Mouse (Mus musculus) embryo, embryonic 10.5 days (tissue): ENCODE measurements around the gene Flvcr2.
"Not testable (repeated sequence)": the region's sequence is repeated elsewhere in the genome, so short reads cannot be mapped to it uniquely, and the experiment has no call there.

Experiments
- DNase-seq: peaks from one replicate; pipeline ENCODE4 v3.0.0-alpha.2; 2015; ENCODE audit warnings: low spot score

The Flvcr2 gene

GRCm38 (mm10) chr12:85745827-85746695 lies at the start of gene Flvcr2:
TSS of gene Flvcr2 (plus strand) at chr12:85746539.
- peak; percentile 89 for DNase-seq

GRCm38 (mm10) chr12:85698179-85698578 lies 48.2 kb upstream of the Flvcr2 start:
- DNase-seq: not testable (repeated sequence)

DNA sequence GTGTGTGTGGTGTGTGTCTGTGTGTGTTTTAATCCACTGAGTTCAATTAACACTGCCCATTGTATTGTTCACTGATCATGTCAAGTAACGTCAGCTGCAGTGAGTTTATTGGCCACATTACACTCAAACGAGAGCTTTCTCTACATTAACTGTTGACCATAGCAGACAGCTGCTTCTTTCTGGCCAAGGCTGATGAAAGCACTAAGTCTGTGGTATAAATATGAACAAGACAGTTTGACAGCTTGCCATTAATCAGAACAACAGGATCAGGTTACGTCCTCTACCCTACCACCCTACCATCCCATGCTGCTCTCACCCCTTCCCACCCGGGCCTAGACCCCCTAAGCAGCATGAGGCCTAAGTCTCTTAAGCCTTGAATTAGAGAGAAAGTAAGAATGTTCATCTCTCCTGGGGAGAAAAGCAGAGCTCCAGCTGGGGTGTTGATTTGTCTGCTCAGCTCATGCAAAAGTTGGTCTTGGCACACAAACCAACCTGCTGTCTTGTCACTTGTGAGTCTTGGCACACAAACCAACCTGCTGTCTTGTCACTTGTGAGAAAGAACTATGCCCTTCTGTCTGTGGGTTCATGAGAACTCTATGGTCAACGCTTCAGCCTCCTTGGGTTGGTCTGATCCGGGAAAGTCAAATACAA lies 46.0 kb upstream of the Flvcr2 start:
- no peak for DNase-seq

GRCm38 (mm10) chr12:85700842-85701223 lies 45.5 kb upstream of the Flvcr2 start:
- no peak for DNase-seq

DNA sequence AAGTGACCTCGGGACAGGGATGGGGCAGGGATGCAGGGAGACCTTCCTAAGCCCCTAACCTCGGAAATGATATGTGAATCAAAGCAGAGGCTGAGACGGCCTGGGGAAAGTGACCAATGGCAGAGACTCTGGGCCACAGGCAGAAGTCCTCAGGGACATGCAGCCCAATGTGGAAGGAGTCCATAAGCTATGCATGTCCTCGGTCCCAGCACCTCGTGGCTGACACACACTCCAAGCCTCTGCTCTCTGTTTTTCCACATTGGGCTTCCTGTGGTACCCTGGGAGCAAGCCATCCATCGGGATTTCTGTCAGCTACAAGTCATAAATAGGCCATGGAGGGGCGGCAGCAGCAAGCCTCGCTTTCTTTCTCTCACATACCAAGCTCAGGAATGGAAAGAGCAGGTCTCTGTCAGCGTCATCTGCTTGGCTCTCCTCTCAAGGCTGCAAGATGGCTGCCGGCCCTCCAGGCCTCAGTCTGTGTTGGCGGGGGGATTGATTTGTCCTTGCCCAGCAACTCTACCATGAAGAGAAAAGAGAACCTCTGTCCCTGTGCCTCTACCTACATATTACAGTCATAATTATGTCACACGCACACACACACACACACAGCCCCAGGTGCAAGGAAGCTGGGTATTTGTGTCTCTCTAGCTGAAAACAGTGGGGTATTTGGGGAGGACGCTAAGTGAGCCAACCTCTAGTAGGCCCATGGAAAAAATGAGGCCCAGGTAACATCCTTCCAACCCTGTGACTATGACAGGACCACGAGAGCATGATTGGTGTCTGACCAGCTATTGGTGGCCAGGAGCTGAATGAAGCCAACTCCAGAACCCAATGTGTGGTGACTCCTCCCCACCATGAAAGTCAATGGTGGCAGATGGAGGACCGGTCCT lies 43.9 kb upstream of the Flvcr2 start:
- no peak for DNase-seq

GRCm38 (mm10) chr12:85703507-85703906 lies 42.8 kb upstream of the Flvcr2 start:
- DNase-seq: no peak

- DNase-seq: no peak
These were observed 41.8 kb upstream of the Flvcr2 start for GRCm38 (mm10) chr12:85704566-85704965.

DNA sequence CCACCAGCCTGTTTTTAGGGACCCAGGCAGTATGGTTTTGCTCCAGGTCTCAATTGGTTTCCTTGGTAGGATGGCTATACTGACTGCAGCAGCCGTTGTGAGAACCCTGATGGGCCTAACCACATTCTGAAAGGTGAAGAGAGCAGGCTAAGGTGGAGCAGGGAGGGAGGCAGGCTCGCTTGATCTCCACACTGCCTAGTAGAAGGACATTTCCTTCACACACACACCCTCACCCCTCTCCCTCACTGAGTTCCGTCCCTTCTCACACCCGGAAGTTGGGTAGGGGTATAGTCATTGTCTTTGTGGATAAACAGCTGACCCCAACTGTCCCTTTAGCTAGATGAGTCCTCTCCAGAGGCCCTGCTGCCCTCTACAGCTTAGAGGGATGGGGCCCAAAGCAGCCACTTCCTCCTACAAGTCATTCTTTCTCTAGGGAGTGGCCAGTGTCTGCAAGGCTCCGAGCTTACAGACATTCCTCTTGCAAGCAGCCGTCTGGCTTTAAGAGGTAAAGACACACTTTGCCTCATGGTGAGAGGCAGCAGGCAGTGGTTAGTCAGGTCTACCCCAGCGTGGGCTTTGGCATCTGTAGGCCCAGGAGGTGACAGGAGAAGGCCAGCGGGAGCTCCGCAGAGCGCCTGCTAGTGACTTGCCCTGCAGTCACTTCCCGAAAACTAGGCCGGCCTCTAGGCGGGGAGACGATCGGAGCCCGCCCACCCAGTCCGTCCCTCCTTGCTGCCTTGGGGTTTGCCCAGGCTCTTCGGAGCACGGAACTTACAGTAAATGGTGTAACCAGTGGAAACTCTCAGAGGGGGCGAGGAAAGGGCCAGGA lies 41.1 kb upstream of the Flvcr2 start:
- DNase-seq: peak; percentile 75

- DNase-seq: no peak
These were observed 40.4 kb upstream of the Flvcr2 start for GRCm38 (mm10) chr12:85705831-85706530.

DNA sequence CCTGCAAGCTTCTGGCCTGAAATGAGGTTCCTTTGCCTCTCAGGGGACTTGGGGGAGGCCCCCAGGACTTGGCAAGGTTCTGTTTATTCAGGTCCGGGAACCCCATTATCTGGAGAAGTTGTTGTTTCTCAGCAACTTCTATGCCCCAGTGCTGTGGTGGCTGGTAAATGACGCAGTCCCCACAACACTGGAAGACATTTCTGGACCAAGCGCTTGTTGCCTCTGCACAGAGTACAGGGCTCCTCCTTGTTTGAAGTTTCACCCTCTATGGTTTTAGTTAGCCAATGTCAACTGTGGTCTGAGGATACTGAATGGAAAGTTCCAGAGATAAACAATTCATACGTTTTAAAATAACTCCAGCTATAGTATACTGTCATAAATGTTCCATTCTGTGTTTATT lies 39.4 kb upstream of the Flvcr2 start:
- DNase-seq: no peak

GRCm38 (mm10) chr12:85707391-85707790 lies 38.9 kb upstream of the Flvcr2 start:
- DNase-seq: no peak

DNA sequence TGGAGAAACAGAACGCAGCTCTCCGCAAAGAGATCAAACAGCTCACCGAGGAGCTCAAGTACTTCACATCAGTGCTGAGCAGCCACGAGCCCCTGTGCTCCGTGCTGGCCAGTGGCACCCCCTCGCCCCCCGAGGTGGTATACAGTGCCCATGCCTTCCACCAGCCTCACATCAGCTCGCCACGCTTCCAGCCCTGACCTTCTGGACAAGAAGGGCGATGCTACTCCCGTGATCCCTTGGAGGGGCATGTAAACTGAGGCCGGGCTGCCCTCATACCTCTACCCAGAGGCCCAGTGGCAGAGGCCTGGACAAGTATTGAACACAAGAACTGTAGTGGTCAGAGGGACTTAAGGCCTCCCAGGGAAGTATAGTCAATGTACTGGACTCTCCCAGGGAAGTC lies 37.8 kb upstream of the Flvcr2 start:
- DNase-seq: no peak

GRCm38 (mm10) chr12:85710695-85711094 lies 35.6 kb upstream of the Flvcr2 start:
- no peak for DNase-seq

DNA sequence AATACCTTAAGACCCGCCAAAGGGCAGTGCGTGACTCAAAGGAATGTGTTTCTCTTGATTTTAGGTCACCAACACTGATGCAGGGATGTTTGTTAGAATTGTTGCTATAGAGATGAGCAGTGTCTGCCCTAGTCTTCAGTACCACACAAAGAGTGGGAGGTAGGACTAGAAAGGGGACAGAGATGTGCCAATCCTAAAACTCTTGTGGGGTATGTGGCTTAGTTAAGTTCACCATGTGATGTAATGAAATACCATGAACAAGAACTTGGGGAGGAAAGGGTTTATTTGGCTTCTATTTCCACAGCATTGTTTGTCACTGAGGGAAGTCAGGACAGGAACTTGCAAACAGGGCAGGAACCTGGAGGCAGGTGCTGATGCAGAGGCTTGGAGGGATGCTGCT lies 33.8 kb upstream of the Flvcr2 start:
- no peak for DNase-seq

DNA sequence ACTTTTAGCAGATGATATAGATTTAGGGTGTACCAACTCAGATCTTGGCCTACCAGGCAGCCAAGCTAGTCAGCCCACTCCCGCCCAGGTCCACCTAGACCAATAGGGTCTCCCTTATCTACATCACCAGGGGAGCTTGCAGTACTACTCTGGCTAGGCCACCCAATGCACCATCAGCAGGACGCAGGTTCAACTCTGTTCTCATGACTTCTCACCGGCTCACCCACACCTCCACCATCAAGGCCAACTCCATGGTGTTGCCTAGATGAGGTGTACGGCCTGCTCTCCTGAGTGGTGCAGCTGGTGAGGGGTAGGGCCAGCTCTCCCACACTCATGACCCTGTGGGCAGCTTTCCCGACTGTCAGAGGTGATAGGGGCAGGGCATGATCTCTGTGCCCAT lies 32.2 kb upstream of the Flvcr2 start:
- DNase-seq: no peak

- DNase-seq: no peak
These were observed 21.0 kb upstream of the Flvcr2 start for GRCm38 (mm10) chr12:85725306-85725705.

DNA sequence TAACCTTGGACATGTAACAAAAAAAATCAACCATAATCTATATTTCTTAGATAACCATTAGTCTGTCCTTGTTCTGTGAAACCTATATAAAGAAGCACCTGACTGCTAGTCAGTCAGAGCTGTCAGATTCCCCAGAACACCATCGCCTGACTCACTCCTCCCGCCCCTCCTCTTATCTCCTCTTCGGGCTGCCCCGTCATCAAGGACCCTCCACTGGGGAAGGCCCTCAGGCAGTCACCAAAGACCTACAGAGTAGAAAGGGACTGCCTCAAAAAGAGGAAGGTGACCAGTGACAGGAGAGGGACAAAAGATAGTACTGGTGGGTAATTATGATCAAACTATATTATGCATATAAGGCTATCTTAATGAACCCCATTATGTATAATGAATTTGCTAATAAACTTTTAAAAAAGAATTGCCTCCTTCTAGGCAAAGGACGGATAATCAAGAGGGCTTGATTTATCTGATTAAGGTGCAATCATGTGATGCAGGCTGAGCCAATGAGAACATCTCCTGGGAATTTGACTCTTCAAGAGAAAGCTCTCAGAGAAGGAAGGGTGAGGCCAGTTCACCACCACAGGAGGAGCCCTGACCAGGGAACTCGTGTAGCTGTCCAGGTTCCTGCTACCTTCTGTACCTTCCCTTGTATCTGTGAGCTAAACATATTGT lies 19.5 kb upstream of the Flvcr2 start:
- DNase-seq: no peak

DNA sequence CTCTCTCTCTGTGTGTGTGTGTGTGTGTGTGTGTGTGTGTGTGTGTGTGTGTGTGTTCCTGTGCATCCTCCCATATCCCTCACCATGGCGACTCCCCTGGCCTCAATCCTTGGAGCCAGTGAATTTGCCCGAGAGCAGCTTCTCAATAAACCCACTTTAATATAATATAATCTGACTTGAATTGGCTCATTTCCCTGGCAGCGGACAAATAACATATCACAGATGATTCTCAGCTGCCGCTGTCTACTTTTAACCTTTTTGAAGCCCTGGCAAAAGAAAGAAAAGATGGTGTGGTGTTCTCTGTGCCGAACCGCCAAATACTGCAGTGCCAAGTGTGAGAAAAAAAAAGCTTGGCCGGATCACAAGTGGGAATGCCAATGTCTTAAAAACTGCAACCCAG lies 18.2 kb upstream of the Flvcr2 start:
- no peak for DNase-seq

GRCm38 (mm10) chr12:85729022-85729944 lies 17.1 kb upstream of the Flvcr2 start:
- peak; percentile 80 for DNase-seq
